Mouse (Mus musculus): ENCODE results near the gene Pigr. TPM values are rescaled to one million over a fixed set of nuclear protein-coding genes. Genes with fewer than 3 reads are reported as not detected.

The Pigr gene
- polyA plus RNA-seq, 1 experiment from 2014 or later = 0.46 TPM

DNA sequence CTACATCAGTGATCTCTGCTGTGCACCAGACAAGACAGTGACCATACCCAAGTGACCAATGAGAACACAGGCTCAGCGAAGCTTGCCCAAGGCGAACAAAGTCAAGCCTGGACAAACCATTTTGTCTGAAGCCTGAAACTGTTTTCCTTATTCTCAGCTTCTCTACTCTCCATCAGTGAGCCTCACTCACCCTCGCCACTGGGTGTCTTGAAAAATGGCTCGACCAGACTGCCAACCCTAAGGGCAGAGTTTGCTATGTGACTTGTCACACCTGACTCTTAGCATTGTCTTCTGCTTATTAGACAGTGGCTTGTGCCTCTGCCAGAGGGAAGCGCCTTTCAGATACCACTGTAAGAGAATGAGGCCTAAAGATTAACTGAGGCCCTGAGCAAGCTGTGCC lies 38.3 kb downstream of the Pigr start:
- H3K9me3 ChIP-seq (ENCODE audit: control insufficient read depth, low read length) = no peaks in the 10 kb centered on the region
- 85% methylated on average over 5 of the region's 5 CpGs for WGBS
- H3K36me3 ChIP-seq (ENCODE audit: control insufficient read depth, insufficient read depth, low read length) = no peaks in the 10 kb centered on the region
- no peak overlapping the region for H3K4me2 ChIP-seq (replicated peaks; ENCODE audit: low read depth)
- no peak overlapping the region for H3K27ac ChIP-seq (replicated peaks)
- DNase-seq (ENCODE audit: low spot score) = no peak
- no peaks in the 10 kb centered on the region for H3K4me1 ChIP-seq (replicated peaks; ENCODE audit: control insufficient read depth, insufficient read depth)
- no peaks in the 10 kb centered on the region for H3K27me3 ChIP-seq (ENCODE audit: control insufficient read depth, insufficient read depth, low read length)
- TF ChIP-seq EP300 (optimal IDR thresholded peaks at IDR 0.05) = no peak
- no peak for TF ChIP-seq CTCF (IDR thresholded peaks at IDR 0.05; ENCODE audit: low read depth)
- H3K4me3 ChIP-seq (ENCODE audit: low read depth, low read length) = no peak overlapping the region
- no peak overlapping the region for H3K9ac ChIP-seq (ENCODE audit: low read length)
- no peak for ATAC-seq (ENCODE audit: low FRiP score, low TSS enrichment)

GRCm38 (mm10) chr1:130865541-130866221 lies 39.2 kb downstream of the Pigr start, which contains the start of gene Fcmr:
Gene Fcmr (plus strand): TSS chr1:130865669.
- Histone ChIP-seq H3K4me3 (ENCODE audit: low read depth, low read length) (no peak within 1 kb of the TSS), H3K27me3 (ENCODE audit: control insufficient read depth, insufficient read depth, low read length) (no peaks in the 10 kb centered on the region), H3K36me3 (ENCODE audit: control insufficient read depth, insufficient read depth, low read length) (no peaks in the 10 kb centered on the region), H3K9me3 (ENCODE audit: control insufficient read depth, low read length) (no peaks in the 10 kb centered on the region), H3K4me2 (replicated peaks; ENCODE audit: low read depth) (no peak within 1 kb of the TSS), H3K27ac (replicated peaks) (no peak within 1 kb of the TSS), H3K4me1 (replicated peaks; ENCODE audit: control insufficient read depth, insufficient read depth) (no peaks in the 10 kb centered on the region), H3K9ac (ENCODE audit: low read length) (no peak within 1 kb of the TSS)
- 75% methylated on average over 7 of the region's 7 CpGs for WGBS
- DNase-seq (ENCODE audit: low spot score) = no peak
- TF ChIP-seq EP300 (optimal IDR thresholded peaks at IDR 0.05) = no peak
- no peak for TF ChIP-seq CTCF (IDR thresholded peaks at IDR 0.05; ENCODE audit: low read depth)
- ATAC-seq (ENCODE audit: low FRiP score, low TSS enrichment) = no peak

- TF ChIP-seq EP300 (optimal IDR thresholded peaks at IDR 0.05) (no peak), CTCF (IDR thresholded peaks at IDR 0.05; ENCODE audit: low read depth) (no peak)
- DNase-seq (ENCODE audit: low spot score) = no peak
- WGBS = 89% methylated on average over 2 of the region's 2 CpGs
These were observed 46.4 kb downstream of the Pigr start for GRCm38 (mm10) chr1:130872912-130873311.

DNA sequence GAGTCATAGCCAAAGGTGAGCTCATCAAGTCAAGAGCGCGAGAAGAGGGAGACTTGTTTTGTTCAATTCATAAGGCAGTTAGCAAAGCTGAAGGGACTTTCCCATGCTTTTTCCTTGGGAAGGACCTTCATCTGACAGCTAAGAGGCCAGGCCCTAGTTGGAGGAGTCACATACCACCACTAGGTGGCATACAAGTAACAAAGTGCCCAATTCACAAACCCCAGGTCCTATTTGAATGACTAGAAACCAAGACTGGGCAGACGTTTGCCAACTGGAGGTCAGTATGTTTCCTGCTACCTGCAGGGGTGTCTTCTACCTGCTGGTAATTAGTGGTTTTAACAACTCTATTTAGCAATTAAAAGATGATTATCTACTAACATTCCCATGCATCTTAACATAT lies 48.7 kb downstream of the Pigr start:
- Histone ChIP-seq H3K36me3 (ENCODE audit: control insufficient read depth, insufficient read depth, low read length) (no peaks in the 10 kb centered on the region), H3K4me3 (ENCODE audit: low read depth, low read length) (no peak overlapping the region), H3K9ac (ENCODE audit: low read length) (no peak overlapping the region), H3K27me3 (ENCODE audit: control insufficient read depth, insufficient read depth, low read length) (peaks cover 7% of the 10 kb centered on the region; the same call in 1 of the 2 replicates), H3K4me1 (replicated peaks; ENCODE audit: control insufficient read depth, insufficient read depth) (peaks cover 4% of the 10 kb centered on the region; the same call in 1 of the 2 replicates), H3K27ac (replicated peaks) (no peak overlapping the region), H3K4me2 (replicated peaks; ENCODE audit: low read depth) (no peak overlapping the region), H3K9me3 (ENCODE audit: control insufficient read depth, low read length) (no peaks in the 10 kb centered on the region)
- WGBS = 37% methylated on average over 3 of the region's 3 CpGs
- no peak for TF ChIP-seq EP300 (optimal IDR thresholded peaks at IDR 0.05)
- peak; percentile 89 for TF ChIP-seq CTCF (IDR thresholded peaks at IDR 0.05; ENCODE audit: low read depth)
- peak; percentile 30 for DNase-seq (ENCODE audit: low spot score)
- ATAC-seq (ENCODE audit: low FRiP score, low TSS enrichment) = peak; percentile 69; the same call in 1 of the 2 replicates

More at GRCm38 (mm10) chr1:130872912-130873311, 46.4 kb downstream of the Pigr start:
- no peak for ATAC-seq (ENCODE audit: low FRiP score, low TSS enrichment)
- no peak overlapping the region for H3K27ac ChIP-seq (replicated peaks)
- H3K36me3 ChIP-seq (ENCODE audit: control insufficient read depth, insufficient read depth, low read length) = no peaks in the 10 kb centered on the region
- H3K9me3 ChIP-seq (ENCODE audit: control insufficient read depth, low read length) = no peaks in the 10 kb centered on the region
- H3K27me3 ChIP-seq (ENCODE audit: control insufficient read depth, insufficient read depth, low read length) = peaks cover 5% of the 10 kb centered on the region; the same call in 1 of the 2 replicates
- no peak overlapping the region for H3K4me2 ChIP-seq (replicated peaks; ENCODE audit: low read depth)
- H3K4me1 ChIP-seq (replicated peaks; ENCODE audit: control insufficient read depth, insufficient read depth) = peaks cover under 1% of the 10 kb centered on the region; the same call in 1 of the 2 replicates
- no peak overlapping the region for H3K9ac ChIP-seq (ENCODE audit: low read length)
- no peak overlapping the region for H3K4me3 ChIP-seq (ENCODE audit: low read depth, low read length)

GRCm38 (mm10) chr1:130875910-130876309 lies 49.4 kb downstream of the Pigr start:
- DNase-seq (ENCODE audit: low spot score) (no peak), ATAC-seq (ENCODE audit: low FRiP score, low TSS enrichment) (no peak)
- Histone ChIP-seq H3K4me3 (ENCODE audit: low read depth, low read length) (no peak overlapping the region), H3K27ac (replicated peaks) (no peak overlapping the region), H3K27me3 (ENCODE audit: control insufficient read depth, insufficient read depth, low read length) (peaks cover 7% of the 10 kb centered on the region; the same call in 1 of the 2 replicates), H3K9me3 (ENCODE audit: control insufficient read depth, low read length) (no peaks in the 10 kb centered on the region), H3K36me3 (ENCODE audit: control insufficient read depth, insufficient read depth, low read length) (no peaks in the 10 kb centered on the region), H3K4me1 (replicated peaks; ENCODE audit: control insufficient read depth, insufficient read depth) (peaks cover 4% of the 10 kb centered on the region; the same call in 1 of the 2 replicates), H3K4me2 (replicated peaks; ENCODE audit: low read depth) (no peak overlapping the region), H3K9ac (ENCODE audit: low read length) (no peak overlapping the region)
- TF ChIP-seq EP300 (optimal IDR thresholded peaks at IDR 0.05) (no peak), CTCF (IDR thresholded peaks at IDR 0.05; ENCODE audit: low read depth) (no peak)
- WGBS = 63% methylated on average over 3 of the region's 3 CpGs

- Histone ChIP-seq H3K36me3 (ENCODE audit: control insufficient read depth, insufficient read depth, low read length) (no peaks in the 10 kb centered on the region), H3K9ac (ENCODE audit: low read length) (no peak overlapping the region), H3K4me2 (replicated peaks; ENCODE audit: low read depth) (no peak overlapping the region), H3K27ac (replicated peaks) (no peak overlapping the region), H3K4me3 (ENCODE audit: low read depth, low read length) (no peak overlapping the region), H3K9me3 (ENCODE audit: control insufficient read depth, low read length) (no peaks in the 10 kb centered on the region), H3K4me1 (replicated peaks; ENCODE audit: control insufficient read depth, insufficient read depth) (peaks cover 4% of the 10 kb centered on the region; the same call in 1 of the 2 replicates), H3K27me3 (ENCODE audit: control insufficient read depth, insufficient read depth, low read length) (peaks cover 7% of the 10 kb centered on the region; the same call in 1 of the 2 replicates)
- TF ChIP-seq EP300 (optimal IDR thresholded peaks at IDR 0.05) (no peak), CTCF (IDR thresholded peaks at IDR 0.05; ENCODE audit: low read depth) (peak; percentile 89)
- no peak for DNase-seq (ENCODE audit: low spot score)
- 27% methylated on average over 3 of the region's 3 CpGs for WGBS
- no peak for ATAC-seq (ENCODE audit: low FRiP score, low TSS enrichment)
These were observed 50.5 kb downstream of the Pigr start for GRCm38 (mm10) chr1:130876931-130877509.
